Mouse (Mus musculus): ENCODE data around the gene Gm8247. TPM values are rescaled to one million over a fixed set of nuclear protein-coding genes. Genes with fewer than 3 reads are reported as not detected.
"Not testable (repeated sequence)": the region's sequence is repeated elsewhere in the genome, so short reads cannot be mapped to it uniquely, and the experiment has no call there.

Gene Gm8247
- polyA plus RNA-seq (2015; fragmentation: Nextera tagmentation; extraction: Ambion mirVana), result not detected in 2 replicates

DNA sequence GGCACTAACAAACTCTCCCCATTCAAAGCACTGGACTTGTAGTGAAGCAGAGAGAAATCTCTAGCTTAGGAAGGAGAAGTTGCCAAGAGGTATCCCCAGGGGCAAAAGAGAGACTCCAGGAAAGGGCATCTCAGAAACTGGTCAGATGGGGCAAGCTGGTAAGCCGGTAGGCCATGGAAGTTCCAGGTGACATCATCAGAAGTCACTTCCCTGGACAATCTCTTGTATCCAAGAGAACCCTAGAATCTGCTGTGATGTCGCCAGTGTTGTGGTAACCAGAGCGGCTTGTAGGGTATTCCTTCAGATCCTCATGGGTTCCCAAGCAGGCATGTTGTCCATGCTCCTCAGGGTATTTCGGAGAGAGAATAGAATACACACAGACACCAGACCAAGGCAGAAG, at the start of gene Gm8247:
TSS of gene Gm8247 (plus strand) at position 301 of the 400 bp plus-strand sequence.
- not testable (repeated sequence) for H3K27ac ChIP-seq; H3K4me3 ChIP-seq (replicated peaks); H3K9me3 ChIP-seq (replicated peaks); H3K4me2 ChIP-seq; H3K36me3 ChIP-seq; ATAC-seq (ENCODE audit: low read depth); H3K9ac ChIP-seq; DNase-seq; H3K4me1 ChIP-seq (replicated peaks); H3K27me3 ChIP-seq
- 78% methylated on average over 4 of the region's 4 CpGs for WGBS (ENCODE audit: insufficient replicate concordance)

DNA sequence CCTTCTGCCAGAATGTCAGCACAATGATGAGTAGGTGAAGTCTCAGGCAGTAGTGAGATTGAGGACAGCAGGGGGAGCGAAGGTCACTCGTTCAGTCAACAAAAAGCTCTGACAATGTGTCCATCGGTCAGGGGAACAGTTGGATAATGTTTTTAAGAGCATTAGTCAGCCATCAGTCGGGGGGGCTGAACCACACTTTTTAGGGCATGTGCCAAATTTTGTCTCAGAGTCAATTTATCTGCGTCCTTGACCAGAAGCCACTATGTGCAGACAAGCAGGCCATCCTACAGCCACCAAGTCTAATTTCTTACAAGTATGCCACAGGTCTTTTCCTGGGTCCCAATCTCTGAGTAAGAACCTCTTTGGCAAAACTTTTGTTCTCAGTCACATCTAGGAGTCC, 35.0 kb upstream of the Gm8247 start:
- H3K9ac ChIP-seq; H3K4me3 ChIP-seq (replicated peaks); H3K36me3 ChIP-seq; H3K4me1 ChIP-seq (replicated peaks); H3K27me3 ChIP-seq; H3K9me3 ChIP-seq (replicated peaks); DNase-seq; H3K4me2 ChIP-seq; ATAC-seq (ENCODE audit: low read depth); H3K27ac ChIP-seq: not testable (repeated sequence)
- 52% methylated on average over 5 of the region's 5 CpGs for WGBS (ENCODE audit: insufficient replicate concordance)

DNA sequence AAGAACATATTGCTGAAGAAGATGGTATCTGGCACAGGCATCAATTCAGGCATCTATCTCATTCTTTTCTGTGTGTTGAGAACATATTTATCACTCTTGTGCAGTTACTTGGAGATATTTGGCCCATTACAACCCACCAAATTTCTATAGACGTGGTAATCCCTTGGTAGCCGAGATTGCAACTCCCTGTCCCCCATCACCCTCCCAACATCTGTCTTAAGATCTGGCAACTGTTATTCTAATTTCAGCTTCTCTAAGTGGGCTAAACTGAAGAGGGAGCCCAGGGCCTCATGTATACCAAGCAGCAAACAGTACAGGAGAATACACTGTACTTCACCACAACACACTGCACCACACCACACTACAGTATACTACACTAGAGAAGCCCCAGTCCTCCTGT, 8.8 kb downstream of the Gm8247 start:
- H3K27me3 ChIP-seq, result not testable (repeated sequence)

DNA sequence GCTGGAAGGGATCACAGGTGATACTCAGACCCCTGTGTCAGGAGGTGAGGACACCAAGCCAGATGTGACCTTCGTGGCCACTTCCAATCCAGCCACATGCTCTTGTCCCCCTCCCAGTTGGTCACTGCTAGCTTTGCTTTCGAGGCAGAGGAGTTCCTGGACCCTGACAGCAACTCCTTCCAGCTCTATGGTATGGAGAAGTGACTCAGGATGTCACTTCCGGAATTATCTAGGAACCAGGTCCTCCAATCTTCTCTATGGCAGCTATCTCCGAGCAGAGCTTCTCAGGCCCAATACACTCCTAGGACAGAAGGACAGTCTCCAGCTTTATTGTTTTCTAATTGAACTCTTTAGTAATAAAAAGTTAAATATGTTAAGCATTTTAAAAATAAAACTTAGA, 44.8 kb downstream of the Gm8247 start, which contains the start of gene Gm5624:
TSS of gene Gm5624 (minus strand) at position 202 of the 400 bp plus-strand sequence.
- not testable (repeated sequence) for H3K4me2 ChIP-seq; ATAC-seq (ENCODE audit: low read depth); H3K36me3 ChIP-seq; H3K27ac ChIP-seq; DNase-seq; H3K4me3 ChIP-seq (replicated peaks); H3K27me3 ChIP-seq; H3K9me3 ChIP-seq (replicated peaks); H3K9ac ChIP-seq; H3K4me1 ChIP-seq (replicated peaks)
- 49% methylated on average over 4 of the region's 4 CpGs for WGBS (ENCODE audit: insufficient replicate concordance)

More for the DNA sequence above, 8.8 kb downstream of the Gm8247 start:
- 40% methylated on average over 2 of the region's 2 CpGs for WGBS (ENCODE audit: insufficient replicate concordance)
- H3K4me2 ChIP-seq; ATAC-seq (ENCODE audit: low read depth); H3K4me1 ChIP-seq (replicated peaks); DNase-seq; H3K9me3 ChIP-seq (replicated peaks); H3K4me3 ChIP-seq (replicated peaks); H3K9ac ChIP-seq; H3K27ac ChIP-seq; H3K36me3 ChIP-seq: not testable (repeated sequence)

Other genes with a start within 250 kb of the Gm8247 start
- gene Gm5930, start 244.6 kb upstream of the Gm8247 start, polyA plus RNA-seq (2015; fragmentation: Nextera tagmentation; extraction: Ambion mirVana), result not detected in 2 replicates
- gene Gm8229, start 217.8 kb upstream of the Gm8247 start, polyA plus RNA-seq (2015; fragmentation: Nextera tagmentation; extraction: Ambion mirVana), result not detected in 2 replicates
- gene Gm3371, start 172.5 kb upstream of the Gm8247 start, polyA plus RNA-seq (2015; fragmentation: Nextera tagmentation; extraction: Ambion mirVana), result not detected in 2 replicates
- gene Gm8232, start 149.5 kb upstream of the Gm8247 start, polyA plus RNA-seq (2015; fragmentation: Nextera tagmentation; extraction: Ambion mirVana), result not detected in 2 replicates
- not detected in 2 replicates for gene BC061237, start 90.7 kb upstream of the Gm8247 start, polyA plus RNA-seq (2015; fragmentation: Nextera tagmentation; extraction: Ambion mirVana)
- gene Gm17093, start 64.9 kb upstream of the Gm8247 start, polyA plus RNA-seq (2015; fragmentation: Nextera tagmentation; extraction: Ambion mirVana), result not detected in 2 replicates
- gene Gm5624, start 44.8 kb downstream of the Gm8247 start, polyA plus RNA-seq (2015; fragmentation: Nextera tagmentation; extraction: Ambion mirVana), result not detected in 2 replicates
- gene Gm8257, start 123.3 kb downstream of the Gm8247 start, polyA plus RNA-seq (2015; fragmentation: Nextera tagmentation; extraction: Ambion mirVana), result not detected in 2 replicates
- not detected in 2 replicates for gene Gm8267, start 167.2 kb downstream of the Gm8247 start, polyA plus RNA-seq (2015; fragmentation: Nextera tagmentation; extraction: Ambion mirVana)

Measured in liver, embryonic 13.5 days (tissue).